Mouse (Mus musculus): Measurements from ENCODE around the gene Sema4f. TPM values are rescaled to one million over a fixed set of nuclear protein-coding genes. Genes with fewer than 3 reads are reported as not detected.

Gene Sema4f
- total and polyA plus RNA-seq, 3 experiments, result 0.11 TPM; not detected in 2

DNA sequence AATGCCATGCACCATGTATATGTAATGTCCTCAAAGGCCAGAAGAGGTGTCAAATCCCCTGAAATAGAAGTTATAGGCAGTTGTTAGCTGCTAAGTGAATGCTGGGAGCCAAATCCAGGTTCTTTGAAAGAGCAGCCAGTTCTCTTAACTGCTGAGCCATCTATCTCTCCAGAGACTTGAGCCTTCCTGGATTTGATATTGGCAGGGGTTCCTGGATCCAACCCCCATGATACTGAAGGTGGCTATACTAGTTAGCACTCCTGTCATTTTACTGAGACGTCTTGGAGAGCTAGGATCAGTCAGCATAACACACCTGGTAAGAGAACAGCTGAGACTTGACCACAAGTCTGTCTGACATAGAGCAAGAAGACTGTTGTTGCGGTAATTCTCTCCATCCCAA is 54.1 kb downstream of the Sema4f start:
- TF ChIP-seq POLR2AphosphoS5 (IDR thresholded peaks at IDR 0.05; ENCODE audit: insufficient replicate concordance, low read depth, low read length) (no peak), GATA2 (IDR thresholded peaks at IDR 0.05; ENCODE audit: borderline replicate concordance, low read depth, low read length) (no peak), TAL1 (conservative IDR thresholded peaks at IDR 0.05; ENCODE audit: low read depth, low read length) (no peak), GATA1 (IDR thresholded peaks at IDR 0.05; ENCODE audit: borderline replicate concordance, low read length) (no peak), CTCF (IDR thresholded peaks at IDR 0.05; ENCODE audit: low read depth, low read length) (no peak)
- no peaks in the 10 kb centered on the region for H3K9me3 ChIP-seq (replicated peaks)
- peaks cover 2% of the 10 kb centered on the region; the same call in 1 of the 2 replicates for H3K4me1 ChIP-seq (ENCODE audit: insufficient read depth, low read depth, low read length)
- peaks cover 12% of the 10 kb centered on the region for H3K27me3 ChIP-seq (ENCODE audit: insufficient read depth, low read length)
- ATAC-seq (ENCODE audit: extremely low read depth, insufficient number of reproducible peaks, low FRiP score, poor library complexity, severe bottlenecking) (no peak), DNase-seq (ENCODE audit: low spot score) (no peak)
- no peak overlapping the region for H3K4me3 ChIP-seq (ENCODE audit: low read depth, low read length)
- no peaks in the 10 kb centered on the region for H3K36me3 ChIP-seq (replicated peaks)

DNA sequence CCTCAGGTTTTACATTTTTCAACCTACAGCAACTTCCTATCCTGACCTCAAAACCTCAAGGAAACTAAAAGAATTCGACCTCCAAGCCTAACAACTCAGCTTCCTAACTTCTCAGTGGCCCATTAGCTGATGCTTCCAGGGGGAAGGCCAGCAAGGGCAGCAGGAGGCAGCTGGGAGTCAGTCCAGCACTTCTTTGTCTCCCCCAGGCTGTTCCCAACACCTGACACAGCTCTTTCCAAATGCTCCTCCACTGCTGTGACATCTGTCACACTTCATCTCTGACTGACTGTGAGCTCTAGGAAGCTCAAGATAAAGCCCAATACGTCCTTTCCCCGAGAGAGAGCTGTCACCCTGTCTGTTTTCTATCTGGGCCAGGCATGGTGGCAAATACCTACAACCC is 55.0 kb downstream of the Sema4f start:
- H3K4me1 ChIP-seq (ENCODE audit: insufficient read depth, low read depth, low read length), result peaks cover 2% of the 10 kb centered on the region; the same call in 1 of the 2 replicates
- peaks cover 12% of the 10 kb centered on the region for H3K27me3 ChIP-seq (ENCODE audit: insufficient read depth, low read length)
- DNase-seq (ENCODE audit: low spot score) (no peak), ATAC-seq (ENCODE audit: extremely low read depth, insufficient number of reproducible peaks, low FRiP score, poor library complexity, severe bottlenecking) (no peak)
- H3K36me3 ChIP-seq (replicated peaks), result no peaks in the 10 kb centered on the region
- TF ChIP-seq CTCF (IDR thresholded peaks at IDR 0.05; ENCODE audit: low read depth, low read length), result no peak
- no peak for TF ChIP-seq TAL1 (conservative IDR thresholded peaks at IDR 0.05; ENCODE audit: low read depth, low read length)
- TF ChIP-seq GATA2 (IDR thresholded peaks at IDR 0.05; ENCODE audit: borderline replicate concordance, low read depth, low read length), result no peak
- no peak for TF ChIP-seq POLR2AphosphoS5 (IDR thresholded peaks at IDR 0.05; ENCODE audit: insufficient replicate concordance, low read depth, low read length)
- no peak for TF ChIP-seq GATA1 (IDR thresholded peaks at IDR 0.05; ENCODE audit: borderline replicate concordance, low read length)
- H3K4me3 ChIP-seq (ENCODE audit: low read depth, low read length), result no peak overlapping the region
- H3K9me3 ChIP-seq (replicated peaks), result no peaks in the 10 kb centered on the region

DNA sequence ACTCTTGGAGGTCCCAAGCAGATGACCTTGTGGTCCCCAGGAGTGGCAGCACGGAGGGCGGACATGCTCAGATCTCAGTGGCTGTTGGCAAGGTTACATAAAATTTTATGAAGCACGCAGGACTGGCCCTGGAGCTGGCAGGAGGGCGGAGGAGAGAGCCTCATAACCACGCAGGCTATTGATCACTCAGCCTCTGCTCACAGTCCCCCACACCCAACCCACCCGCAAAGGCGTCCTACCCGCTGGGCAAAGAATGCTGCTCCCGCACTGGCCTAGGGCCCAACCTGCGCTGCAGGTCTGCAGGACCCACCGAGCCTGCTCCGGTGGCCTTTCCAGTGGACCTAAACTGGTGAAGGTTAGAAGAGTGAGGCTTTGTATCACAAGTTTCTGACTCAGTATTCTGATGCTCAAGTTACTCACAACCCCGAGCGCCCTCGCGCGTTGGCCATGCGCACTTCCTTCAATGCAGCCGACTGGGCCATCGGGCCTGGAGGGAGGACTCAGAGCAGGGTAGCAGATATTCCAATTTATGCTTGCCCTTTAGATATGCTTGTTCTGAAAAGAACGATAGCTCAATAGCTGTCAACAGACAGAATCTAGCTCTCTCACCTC is 58.0 kb downstream of the Sema4f start:
- ATAC-seq (ENCODE audit: extremely low read depth, insufficient number of reproducible peaks, low FRiP score, poor library complexity, severe bottlenecking) (no peak), DNase-seq (ENCODE audit: low spot score) (no peak)
- TF ChIP-seq TAL1 (conservative IDR thresholded peaks at IDR 0.05; ENCODE audit: low read depth, low read length), result no peak
- no peak for TF ChIP-seq CTCF (IDR thresholded peaks at IDR 0.05; ENCODE audit: low read depth, low read length)
- no peak for TF ChIP-seq GATA2 (IDR thresholded peaks at IDR 0.05; ENCODE audit: borderline replicate concordance, low read depth, low read length)
- no peak for TF ChIP-seq POLR2AphosphoS5 (IDR thresholded peaks at IDR 0.05; ENCODE audit: insufficient replicate concordance, low read depth, low read length)
- no peak for TF ChIP-seq GATA1 (IDR thresholded peaks at IDR 0.05; ENCODE audit: borderline replicate concordance, low read length)
- H3K36me3 ChIP-seq (replicated peaks), result no peaks in the 10 kb centered on the region
- no peak overlapping the region for H3K4me3 ChIP-seq (ENCODE audit: low read depth, low read length)
- H3K27me3 ChIP-seq (ENCODE audit: insufficient read depth, low read length), result peaks cover 10% of the 10 kb centered on the region
- H3K9me3 ChIP-seq (replicated peaks), result no peaks in the 10 kb centered on the region
- H3K4me1 ChIP-seq (ENCODE audit: insufficient read depth, low read depth, low read length), result no peaks in the 10 kb centered on the region

DNA sequence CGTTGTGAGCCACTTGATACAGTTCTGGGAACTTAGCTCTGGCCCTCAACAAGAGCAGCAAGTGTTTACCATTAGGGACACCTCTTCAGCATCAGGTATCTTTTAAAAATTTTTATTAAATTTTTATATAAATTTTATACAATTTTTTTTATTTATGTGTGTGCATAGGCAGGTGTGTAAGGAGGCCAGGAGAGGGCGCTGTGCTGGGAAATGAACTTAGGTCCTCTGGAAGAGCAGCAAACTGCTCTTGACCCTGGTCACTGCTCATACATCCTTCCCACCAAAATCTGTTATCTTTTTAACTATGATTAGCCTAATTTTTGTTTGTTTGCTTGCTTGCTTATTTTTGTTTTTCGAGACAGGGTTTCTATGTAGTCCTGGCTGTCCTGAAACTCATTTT is 58.8 kb downstream of the Sema4f start:
- Histone ChIP-seq H3K27me3 (ENCODE audit: insufficient read depth, low read length) (peaks cover 8% of the 10 kb centered on the region), H3K36me3 (replicated peaks) (no peaks in the 10 kb centered on the region), H3K4me3 (ENCODE audit: low read depth, low read length) (no peak overlapping the region), H3K9me3 (replicated peaks) (no peaks in the 10 kb centered on the region), H3K4me1 (ENCODE audit: insufficient read depth, low read depth, low read length) (no peaks in the 10 kb centered on the region)
- ATAC-seq (ENCODE audit: extremely low read depth, insufficient number of reproducible peaks, low FRiP score, poor library complexity, severe bottlenecking) (no peak), DNase-seq (ENCODE audit: low spot score) (no peak)
- TF ChIP-seq POLR2AphosphoS5 (IDR thresholded peaks at IDR 0.05; ENCODE audit: insufficient replicate concordance, low read depth, low read length) (no peak), CTCF (IDR thresholded peaks at IDR 0.05; ENCODE audit: low read depth, low read length) (no peak), TAL1 (conservative IDR thresholded peaks at IDR 0.05; ENCODE audit: low read depth, low read length) (no peak), GATA1 (IDR thresholded peaks at IDR 0.05; ENCODE audit: borderline replicate concordance, low read length) (no peak), GATA2 (IDR thresholded peaks at IDR 0.05; ENCODE audit: borderline replicate concordance, low read depth, low read length) (no peak)

DNA sequence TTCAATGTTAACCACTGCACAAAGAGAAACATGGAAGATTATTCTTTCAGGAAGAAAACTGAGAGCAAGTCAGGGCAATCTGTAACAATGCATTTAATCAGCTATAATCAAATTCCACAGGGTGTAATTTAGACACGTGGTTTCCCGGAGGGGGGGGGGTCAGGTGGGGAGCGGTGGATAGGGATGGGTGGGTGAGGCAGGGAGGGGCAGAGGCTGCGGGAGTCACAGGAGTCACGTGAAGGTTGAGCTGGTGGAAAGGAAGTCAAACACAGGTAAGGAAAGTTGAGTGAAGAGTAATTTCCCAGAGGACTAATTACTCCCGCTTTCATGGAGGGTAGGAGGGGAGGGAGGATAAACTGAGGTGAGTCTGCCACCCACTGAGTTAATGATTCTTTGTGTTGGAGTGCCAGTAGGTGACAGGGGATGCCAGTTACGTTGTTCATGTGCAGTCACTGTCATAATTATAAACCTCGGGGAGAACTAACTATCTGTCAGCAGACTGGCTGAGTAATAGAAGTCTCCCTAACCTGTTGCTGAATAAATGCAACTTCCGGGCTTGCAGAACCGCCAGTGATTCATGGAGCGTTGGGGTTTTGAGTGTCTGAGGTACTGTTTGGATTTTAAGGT is 60.0 kb downstream of the Sema4f start:
- Histone ChIP-seq H3K27me3 (ENCODE audit: insufficient read depth, low read length) (peaks cover 5% of the 10 kb centered on the region), H3K4me3 (ENCODE audit: low read depth, low read length) (no peak overlapping the region), H3K9me3 (replicated peaks) (no peaks in the 10 kb centered on the region), H3K36me3 (replicated peaks) (no peaks in the 10 kb centered on the region), H3K4me1 (ENCODE audit: insufficient read depth, low read depth, low read length) (peaks cover 6% of the 10 kb centered on the region)
- DNase-seq (ENCODE audit: low spot score) (no peak), ATAC-seq (ENCODE audit: extremely low read depth, insufficient number of reproducible peaks, low FRiP score, poor library complexity, severe bottlenecking) (no peak)
- TF ChIP-seq POLR2AphosphoS5 (IDR thresholded peaks at IDR 0.05; ENCODE audit: insufficient replicate concordance, low read depth, low read length) (no peak), GATA2 (IDR thresholded peaks at IDR 0.05; ENCODE audit: borderline replicate concordance, low read depth, low read length) (no peak), TAL1 (conservative IDR thresholded peaks at IDR 0.05; ENCODE audit: low read depth, low read length) (no peak), CTCF (IDR thresholded peaks at IDR 0.05; ENCODE audit: low read depth, low read length) (no peak), GATA1 (IDR thresholded peaks at IDR 0.05; ENCODE audit: borderline replicate concordance, low read length) (no peak)

DNA sequence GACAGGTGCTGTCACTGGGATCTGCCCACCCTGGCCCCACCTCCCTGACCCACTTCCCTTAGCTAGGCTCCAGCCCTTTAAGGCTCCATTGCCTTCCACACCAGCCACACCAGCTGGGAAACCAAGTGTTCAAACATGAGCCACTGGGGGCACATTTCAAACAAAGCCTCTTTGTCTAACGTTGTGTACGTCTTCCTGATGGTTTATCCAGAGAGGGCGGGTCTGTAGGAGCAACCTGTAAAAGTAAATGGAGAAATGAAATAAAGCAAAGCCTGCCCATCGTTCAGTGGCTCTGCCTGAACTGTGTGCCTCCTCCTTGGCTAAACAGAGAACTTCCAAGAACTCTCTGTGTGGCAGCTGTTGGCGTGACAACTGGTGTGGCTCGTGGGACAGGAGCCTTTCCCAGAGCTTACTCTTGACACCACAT is 64.0 kb downstream of the Sema4f start:
- Histone ChIP-seq H3K4me3 (ENCODE audit: low read depth, low read length) (no peak overlapping the region), H3K4me1 (ENCODE audit: insufficient read depth, low read depth, low read length) (peaks cover 33% of the 10 kb centered on the region), H3K27me3 (ENCODE audit: insufficient read depth, low read length) (no peaks in the 10 kb centered on the region), H3K9me3 (replicated peaks) (no peaks in the 10 kb centered on the region), H3K36me3 (replicated peaks) (no peaks in the 10 kb centered on the region)
- TF ChIP-seq POLR2AphosphoS5 (IDR thresholded peaks at IDR 0.05; ENCODE audit: insufficient replicate concordance, low read depth, low read length) (no peak), TAL1 (conservative IDR thresholded peaks at IDR 0.05; ENCODE audit: low read depth, low read length) (no peak), GATA1 (IDR thresholded peaks at IDR 0.05; ENCODE audit: borderline replicate concordance, low read length) (no peak), GATA2 (IDR thresholded peaks at IDR 0.05; ENCODE audit: borderline replicate concordance, low read depth, low read length) (no peak), CTCF (IDR thresholded peaks at IDR 0.05; ENCODE audit: low read depth, low read length) (no peak)
- no peak for ATAC-seq (ENCODE audit: extremely low read depth, insufficient number of reproducible peaks, low FRiP score, poor library complexity, severe bottlenecking)
- DNase-seq (ENCODE audit: low spot score), result no peak
